Mouse (Mus musculus) layer of hippocampus, adult 9-11 months (tissue): ENCODE measurements around the gene Dus2.

Source experiments
- DNase-seq: peaks from one replicate; pipeline ENCODE4 v3.0.0; 2022

The Dus2 gene

DNA sequence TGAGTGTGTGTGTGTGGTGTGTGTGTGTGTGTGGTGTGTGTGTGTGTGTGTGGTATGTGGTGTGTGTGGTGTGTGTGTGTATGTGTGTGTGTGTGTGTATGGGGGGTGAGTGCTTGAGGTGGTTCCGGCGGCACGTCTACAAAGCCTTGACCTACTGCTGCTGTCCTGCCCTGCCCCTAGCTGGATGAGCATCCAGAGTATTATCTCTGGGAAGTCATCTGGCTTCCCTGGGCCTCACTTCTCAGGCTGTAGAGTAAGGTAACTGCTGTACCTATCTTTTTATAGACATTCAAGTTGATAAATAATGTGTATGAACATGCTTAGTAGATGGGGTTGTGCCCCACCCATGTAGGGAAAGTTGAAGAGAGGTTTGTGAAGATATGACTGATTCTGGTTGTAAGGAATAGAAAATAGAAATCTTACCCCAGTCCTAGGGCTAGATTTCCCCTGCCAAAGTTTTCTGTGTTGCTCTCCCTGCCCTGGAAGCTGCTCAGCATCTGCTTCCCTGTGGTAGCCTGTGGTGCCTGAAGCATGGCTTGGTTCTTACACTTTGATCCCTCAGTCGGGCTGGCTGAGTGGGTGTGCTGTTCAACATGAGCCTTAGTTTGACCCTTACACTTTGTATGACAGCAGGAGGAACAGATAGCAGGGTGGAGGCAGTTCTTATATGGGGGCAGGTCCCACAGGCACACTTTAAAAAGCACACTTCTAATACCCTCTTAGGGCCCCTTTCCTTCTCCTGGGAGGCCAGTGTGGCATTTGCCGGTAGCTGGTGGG, 56.9 kb downstream of the Dus2 start:
- no peak for DNase-seq

DNA sequence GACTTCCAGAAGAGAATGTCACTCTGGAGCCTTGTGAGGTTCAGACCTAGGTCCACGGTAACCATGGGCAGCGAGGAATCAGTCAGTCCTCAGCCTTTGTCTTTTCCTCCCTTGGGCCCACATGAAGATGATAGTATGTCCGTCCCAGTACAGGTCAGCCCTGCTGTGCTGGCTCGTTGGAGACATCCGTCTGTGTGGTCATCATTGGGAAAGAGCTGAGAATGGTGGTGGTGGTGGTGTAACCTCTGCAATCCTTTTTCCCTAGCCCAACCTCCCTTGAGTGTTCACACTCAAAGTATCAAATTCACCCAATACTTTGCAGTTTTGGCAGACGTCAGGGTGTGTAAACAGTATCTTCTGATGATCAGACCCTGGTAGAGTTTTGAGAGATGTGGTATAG, 58.7 kb downstream of the Dus2 start:
- no peak for DNase-seq

DNA sequence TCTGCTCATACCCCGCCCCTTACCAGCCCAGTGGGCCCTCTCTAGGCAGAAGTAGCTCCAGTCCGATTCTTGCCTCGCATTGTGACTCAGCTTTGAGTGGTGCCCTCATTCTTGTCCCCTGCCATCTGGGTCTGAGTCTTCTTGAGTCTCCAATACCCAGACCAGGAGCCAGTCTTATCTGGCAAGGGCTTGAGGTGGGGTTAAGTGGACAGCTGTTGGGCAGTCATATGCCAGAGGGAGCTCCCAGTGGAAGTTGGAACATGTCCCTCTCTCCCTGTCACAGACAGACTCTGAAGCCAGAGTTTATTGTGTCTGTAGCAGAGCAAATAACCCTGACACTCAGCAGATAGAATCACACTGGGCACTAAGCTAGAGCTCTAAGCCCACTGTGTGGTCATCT, 59.9 kb downstream of the Dus2 start:
- no peak for DNase-seq

DNA sequence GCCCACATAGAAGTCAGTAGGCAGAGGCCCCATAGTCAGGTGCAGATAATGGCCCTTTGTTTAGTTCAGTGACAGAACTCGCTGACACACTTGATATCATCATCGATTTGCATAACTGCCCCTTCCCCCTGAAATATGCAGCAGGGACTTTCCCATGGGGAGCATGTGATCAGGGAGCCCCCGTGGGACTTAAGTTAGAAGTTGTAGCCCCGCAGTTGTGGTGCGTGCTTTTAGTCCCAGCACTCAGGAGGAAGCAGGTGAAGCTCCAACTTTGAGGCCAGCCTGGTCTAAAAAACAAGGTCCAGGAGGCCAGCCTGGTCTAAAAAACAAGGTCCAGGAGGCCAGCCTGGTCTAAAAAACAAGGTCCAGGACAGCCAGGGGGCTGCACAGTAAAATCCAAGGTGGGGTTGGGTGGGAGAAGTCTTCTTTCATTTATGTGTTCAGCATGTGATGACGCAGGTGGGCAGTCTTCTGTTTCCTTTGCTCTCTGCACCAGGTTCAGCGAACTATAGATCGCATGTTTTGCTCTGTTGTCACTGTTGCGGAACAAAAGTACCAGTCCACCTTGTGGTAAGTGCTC, 61.5 kb downstream of the Dus2 start:
- DNase-seq = peak; percentile 52

DNA sequence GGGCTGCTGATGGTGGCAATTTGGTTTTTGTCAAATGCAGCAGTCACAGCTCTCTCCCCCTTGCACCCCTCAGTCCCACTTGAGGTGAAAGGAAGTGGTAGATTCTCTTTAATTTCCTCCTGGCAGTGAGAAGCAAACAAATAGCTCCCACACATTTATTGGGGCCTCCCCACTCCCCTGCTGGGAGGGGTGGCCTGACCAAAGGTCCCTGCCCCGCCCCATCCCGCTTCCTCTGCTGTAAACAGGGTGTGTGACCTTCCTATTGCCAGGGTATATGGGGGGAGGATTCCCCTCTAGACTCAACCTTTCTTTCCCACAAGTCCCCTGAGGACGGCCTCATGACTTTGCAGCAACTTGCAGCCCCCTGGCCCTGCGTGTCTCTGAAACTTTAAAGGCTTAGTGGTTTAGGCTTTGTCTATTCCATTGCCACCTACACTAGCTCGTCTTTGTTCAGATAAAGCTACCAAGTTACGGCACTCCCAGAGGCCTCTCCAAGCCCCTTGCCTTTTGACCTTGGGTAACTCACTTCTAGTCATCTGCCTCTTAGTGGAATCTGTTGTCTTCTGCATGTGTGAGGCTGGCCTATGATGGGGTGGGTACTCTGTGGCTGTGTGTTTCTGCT, 63.2 kb downstream of the Dus2 start:
- DNase-seq = no peak

DNA sequence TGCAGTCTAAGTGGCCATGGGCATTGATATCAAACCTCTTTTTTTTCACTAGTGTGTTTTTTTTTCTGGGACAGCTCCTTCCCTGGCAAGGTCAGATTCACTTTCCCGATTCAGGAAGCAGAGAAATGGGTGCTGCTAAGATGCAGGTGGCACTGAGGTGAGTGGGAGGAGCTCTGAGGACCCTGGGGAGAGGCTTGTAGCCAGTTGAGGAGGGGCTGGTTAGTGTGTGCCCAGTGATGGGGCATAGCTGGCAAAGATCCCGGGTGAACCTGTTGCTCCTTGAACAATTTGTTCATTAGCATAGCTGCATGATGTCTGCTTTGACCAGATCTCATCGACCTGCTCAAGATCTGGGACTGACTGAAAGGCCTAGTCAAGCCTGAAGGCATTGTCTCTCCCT, 63.9 kb downstream of the Dus2 start:
- DNase-seq = no peak

DNA sequence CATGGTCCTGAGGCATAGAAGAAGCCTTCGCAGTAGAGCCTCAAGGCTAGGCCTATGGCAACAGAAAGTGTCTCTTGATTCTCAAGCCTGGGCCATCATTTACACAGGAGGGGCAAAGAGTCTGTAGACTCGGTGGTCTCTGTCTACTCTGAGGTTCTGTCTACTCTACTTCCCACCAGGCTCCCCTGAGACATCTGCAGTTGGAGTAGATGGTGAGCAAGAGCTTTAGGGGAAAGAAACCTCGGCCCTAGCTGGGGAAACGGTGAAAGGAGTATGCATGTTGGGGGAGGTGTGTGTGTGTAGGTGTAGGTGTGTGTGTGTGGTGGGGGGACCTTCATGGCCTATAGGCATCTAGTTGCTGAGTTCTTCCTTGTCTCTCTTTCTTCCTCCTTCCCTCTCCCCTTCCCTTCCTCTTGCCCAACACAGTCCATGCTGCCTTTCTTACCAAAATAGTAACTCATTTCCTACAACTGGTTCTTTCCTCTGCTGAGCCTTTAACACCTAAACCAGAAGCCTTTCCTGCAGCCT, 65.4 kb downstream of the Dus2 start:
- no peak for DNase-seq

DNA sequence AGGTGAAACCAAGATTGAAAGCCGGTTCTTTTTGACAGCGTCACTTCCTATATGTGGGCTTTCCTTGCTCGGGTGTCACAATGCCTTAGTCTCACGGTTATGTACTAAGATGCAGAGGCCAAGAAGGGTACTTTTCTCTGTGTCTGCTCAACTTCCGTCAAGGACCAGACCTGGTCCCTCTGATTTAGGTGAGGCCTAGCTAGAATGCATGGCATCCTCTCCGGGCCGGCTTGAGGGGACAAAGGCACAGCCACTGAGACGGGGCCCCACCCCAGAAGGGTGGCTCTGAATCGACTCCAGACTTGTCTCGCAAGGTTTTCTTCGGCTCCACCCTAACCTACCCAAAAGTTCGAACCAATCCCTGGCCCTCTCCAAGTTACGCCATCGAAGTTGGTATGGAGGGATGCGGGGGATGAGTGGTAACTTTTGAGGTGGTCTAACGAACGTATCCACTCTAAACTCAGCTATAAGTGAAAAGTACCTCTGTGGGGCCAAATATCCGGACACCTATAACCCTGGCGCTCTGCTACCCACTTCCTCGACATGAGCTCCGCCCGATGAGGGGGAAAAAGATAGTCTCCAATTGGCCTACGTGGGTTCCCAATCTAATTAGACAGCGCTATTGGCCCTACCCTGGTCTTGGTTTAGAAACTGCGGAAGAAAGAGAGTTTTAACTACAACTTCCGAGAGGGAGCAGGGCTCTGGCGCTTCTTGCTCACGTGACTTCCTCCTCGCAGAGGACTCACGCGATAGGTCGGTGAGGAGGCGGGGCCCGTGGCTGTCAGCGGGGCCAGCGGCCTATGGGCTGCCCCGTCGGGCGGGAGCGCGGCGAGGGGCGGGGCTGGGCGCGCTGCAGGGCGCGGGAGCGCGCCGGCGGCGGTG, 67.8 kb downstream of the Dus2 start, which contains the start of gene Nfatc3:
Nfatc3 (plus strand) TSS at position 110 of the 882 bp plus-strand sequence.
- DNase-seq = peak; percentile 97

DNA sequence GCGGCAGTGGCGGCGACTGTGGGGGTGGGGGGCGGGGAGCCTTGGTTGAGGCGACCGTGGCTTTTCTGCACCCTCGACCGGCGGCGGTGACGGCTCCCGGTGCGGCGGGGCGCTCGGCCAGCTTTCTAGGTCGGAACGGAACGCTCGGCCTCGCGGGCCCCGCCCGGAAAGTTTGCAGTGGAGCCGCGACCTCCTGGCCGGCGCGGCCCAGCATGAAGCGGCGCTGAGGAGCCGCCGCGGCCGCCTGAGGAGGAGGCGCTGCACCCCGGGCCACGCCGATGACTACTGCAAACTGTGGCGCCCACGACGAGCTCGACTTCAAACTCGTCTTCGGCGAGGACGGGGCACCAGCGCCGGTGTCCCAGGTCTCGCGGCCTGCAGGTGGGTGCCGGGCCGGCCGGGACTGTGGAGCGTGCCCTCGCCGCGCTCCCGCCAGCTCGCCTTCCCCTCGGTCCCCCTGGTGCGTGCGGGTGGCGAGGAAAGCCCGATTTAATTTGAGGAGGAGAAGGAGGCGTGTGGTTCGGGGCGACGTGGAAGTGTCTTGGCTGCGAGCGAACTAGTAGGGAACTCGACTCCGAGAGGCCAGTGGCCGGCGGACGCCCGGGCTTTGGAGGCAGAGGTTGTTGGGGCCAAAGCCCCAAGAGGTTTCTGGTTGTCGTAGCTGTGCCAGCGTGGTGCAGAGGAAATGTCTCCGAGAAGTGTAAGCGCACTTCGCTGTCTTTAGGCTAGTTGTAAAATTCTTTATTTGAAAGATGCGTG, 68.7 kb downstream of the Dus2 start:
- DNase-seq = no peak

DNA sequence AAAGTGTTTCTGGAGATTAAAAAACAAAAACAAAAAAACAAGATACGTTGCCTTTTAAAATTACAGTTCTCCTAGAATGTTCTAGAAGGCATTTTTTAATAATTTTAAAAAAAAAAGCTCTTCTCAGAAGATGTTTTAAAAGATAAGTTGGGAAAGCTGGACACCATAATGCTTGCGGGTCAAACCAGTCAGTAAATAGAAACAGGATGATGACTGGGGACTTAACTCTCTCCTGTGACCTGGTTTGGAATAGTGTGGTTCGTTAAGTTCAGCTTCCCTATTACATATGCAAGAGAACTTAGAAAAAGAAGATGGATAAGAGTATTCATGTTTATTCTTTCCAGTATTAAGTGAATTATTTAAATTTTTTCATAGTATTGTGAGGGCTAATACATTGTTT, 69.4 kb downstream of the Dus2 start:
- DNase-seq = no peak

DNA sequence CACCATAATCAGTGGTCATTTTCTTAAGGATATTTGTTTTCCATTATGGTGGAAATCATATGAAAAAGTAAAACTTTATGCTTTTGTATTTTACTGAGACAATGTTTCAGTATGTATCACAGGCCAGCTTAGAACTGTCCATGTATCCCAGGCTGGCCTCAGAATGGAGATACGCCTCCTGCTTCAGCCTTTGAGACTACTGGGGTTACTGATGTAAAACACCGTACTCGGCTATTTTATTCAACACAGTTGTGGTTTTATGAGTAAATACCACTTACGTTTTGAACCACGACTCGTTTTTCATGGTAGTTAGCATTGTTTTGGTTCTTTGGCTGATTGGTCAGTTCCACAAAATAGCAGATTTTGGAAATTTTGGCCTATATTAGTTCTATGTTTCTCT, 70.5 kb downstream of the Dus2 start:
- DNase-seq = no peak

DNA sequence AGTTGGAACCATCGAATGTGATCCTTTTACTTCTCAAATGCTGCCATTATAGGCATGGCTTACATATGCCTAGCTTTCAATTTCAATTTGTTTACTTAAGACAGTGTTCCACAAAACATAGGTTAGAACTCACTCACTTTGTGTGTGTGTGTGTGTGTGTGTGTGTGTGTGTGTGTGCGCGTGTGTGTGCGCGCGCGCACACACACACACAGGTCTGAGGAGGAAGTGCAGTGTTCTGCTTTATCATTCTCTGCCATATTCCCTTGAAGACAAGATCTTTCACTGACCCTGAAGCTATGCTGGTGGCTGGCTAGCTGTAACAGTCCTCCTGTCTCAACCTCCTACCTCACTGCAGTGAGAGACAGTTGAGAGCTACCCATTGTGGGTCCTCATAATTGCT, 71.9 kb downstream of the Dus2 start:
- DNase-seq = no peak

DNA sequence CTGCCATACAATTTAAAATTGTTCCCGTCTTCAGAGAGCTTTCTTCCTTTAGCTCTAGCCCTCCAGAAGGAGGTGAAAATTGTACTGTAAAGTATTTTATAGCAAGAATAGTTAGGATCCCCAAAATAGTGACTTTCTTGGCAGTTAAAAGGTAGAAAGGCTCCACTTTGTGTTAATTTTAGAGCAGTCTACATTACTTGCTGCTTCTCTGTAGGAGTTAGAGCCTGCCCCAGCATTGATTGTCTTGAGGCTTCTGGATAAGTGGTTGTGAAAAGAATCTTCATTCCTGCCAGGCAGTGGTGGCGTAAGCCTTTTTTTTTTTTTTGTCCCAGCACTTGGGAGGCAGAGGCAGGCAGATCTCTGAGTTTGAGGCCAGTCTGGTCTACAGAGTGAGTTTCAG, 75.6 kb downstream of the Dus2 start:
- DNase-seq = no peak

DNA sequence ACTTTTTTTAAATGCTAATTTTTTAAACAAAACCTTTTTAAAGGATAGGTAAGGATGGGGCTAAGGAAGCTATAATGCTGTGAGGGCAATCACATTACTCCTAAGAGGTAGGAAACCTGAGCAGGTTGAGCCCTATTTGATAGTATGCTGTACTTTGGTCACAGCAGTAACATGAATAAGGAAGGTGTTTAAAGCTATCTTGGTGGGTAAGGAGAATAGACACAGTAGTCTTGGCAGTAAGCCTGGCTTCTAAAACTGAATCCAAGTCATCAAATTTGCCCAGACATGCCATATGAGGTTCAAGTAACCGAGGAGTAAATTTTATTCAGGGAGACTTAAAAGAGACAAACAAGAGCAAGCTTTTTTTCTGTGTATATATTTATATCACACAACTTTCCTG, 78.4 kb downstream of the Dus2 start:
- no peak for DNase-seq

DNA sequence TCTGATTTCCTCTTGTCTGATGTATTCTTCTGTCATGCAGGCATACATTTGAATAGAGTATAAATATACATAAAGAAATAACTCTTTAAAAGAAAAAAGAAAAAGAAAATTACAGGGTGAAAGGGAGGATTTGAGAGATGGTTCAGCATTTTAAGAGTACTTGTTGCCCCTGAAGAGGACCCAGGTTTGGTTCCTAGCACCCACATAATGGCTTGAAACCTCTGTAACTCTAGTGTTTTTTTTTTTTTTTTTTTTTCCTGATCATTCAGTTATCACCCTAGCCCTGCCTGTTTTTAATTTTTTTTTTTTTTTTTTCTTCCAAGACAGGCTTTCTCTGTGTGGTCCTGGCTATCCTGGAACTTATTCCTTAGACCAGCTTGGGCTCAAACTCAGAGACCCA, 81.0 kb downstream of the Dus2 start:
- no peak for DNase-seq

DNA sequence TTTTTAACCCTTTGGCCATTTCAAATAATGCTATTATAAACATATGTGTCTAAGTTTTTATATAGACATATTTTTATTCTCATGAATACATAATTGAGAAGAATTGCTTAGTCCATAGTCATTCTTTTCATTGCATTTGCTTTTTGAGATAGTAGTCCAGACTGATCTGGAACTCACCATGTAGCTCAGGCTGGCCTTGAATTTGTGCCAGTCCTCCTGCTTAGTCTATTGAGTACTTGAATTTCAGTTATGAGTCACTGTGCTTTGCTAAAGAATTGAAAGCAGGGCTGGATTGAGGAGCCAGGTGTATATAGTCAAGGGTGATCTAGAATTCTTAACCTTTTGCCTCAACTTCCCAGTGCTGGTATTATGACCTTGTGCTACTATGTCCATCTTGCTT, 83.1 kb downstream of the Dus2 start:
- DNase-seq = no peak

DNA sequence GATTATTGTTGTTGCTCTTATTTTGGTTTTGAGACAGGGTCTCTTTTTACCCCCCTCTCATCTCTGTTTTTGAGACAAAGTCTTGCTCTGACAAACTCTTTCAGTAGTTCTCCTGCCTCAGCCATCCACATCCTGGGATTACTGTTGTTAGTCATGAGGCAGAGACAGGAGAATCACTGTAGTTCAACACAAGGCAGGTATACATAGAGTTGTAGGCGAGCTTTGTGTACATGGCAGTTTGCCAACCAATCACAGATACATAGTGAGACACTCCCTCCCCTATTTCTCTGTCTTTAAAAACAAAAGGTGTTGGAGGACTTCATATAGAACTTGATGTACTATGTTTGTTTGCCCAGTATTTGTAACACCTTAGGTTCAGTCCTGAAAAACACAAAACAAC, 83.5 kb downstream of the Dus2 start:
- no peak for DNase-seq

DNA sequence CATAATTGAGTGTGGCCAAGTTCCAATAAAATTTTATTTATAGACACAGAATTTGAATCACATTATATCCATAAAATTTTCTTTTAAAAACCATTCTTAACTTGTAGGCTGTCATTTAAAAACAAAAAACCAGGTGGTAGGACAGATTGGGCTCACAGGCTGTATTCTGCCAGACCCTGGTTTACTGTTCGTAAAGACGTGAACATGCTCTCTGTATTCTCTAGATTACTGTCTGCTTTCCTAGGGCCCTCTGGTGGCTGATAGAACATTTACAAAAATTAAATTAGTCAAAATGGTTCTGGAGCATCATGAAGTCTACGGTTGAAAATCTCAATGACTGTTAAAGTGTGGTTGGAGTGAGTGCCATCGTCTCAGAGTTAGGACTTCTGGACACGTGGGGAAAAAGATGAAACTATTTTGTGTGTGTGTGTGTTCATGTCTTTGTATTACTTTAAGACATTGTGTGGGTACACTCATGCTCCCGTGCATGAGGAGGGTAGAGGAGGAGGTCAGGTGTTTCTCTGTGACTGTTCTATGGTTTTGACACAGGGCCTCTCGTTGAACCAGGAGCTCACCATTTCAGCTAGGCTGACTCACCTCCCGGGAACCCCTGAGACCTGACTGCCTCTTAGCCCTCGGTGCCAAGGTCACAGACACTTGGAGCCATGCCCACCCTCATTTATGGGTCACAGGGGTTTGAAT, 84.2 kb downstream of the Dus2 start:
- DNase-seq = peak; percentile 82

DNA sequence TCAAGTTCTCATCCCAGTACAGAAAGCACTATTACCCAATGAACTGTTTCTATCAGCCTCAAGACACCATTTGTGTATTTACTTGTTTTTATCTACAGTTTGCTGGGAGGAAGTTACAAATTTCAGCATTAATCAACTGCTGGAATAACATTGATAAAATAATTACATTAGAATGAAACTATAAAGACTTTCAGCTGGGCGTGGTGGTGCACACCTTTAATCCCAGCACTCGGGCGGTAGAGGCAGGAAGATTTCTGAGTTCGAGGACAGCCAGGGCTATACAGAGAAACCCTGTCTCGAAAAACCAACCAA, 84.7 kb downstream of the Dus2 start:
- no peak for DNase-seq

DNA sequence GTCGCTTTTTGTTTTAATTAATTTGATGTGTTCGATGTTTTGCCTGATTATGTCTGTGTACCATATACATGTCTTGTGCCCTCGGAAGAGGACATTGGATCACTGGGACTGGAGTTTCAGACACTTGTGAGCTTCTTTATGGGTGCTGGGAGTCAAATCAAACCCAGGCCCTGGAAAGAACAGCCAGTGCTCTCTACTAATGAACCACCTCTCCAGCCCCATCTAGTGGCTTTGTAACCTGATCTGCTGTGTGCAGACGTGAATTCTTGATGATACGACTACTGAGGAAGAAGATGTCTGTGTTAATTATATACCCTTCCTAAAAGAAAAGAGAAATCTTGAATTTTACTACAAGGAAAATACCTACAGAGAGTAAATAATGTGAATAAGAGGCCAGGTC, 85.5 kb downstream of the Dus2 start:
- DNase-seq = no peak

DNA sequence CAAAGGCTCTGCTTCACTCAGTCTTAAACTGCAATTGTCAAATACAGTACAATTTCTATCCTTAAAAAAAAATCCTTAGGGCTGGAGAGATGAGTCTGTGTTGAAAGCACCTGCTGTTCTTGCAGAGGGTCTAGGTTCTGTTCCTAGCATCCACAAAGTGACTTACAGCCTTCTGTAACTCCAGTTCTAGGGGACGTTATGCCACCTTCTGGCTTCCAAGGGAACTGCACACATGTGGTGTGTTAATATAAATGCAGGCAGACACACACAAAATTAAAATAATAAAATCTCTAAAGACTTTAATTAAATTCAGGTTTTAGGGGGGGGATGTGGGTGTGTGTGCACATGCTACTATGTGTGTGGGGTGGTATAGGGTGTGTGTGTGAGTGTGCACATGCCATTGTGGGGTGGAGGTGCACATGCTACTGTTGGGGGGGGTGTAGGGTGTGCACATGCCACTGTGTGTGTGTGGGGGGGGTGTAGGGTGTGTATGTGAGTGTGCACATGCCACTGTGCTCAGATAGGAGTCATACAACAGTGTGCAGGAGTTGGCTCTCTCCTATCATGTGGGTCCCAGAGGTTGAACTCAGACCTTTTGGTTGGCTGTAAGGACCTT, 86.4 kb downstream of the Dus2 start:
- DNase-seq = no peak

DNA sequence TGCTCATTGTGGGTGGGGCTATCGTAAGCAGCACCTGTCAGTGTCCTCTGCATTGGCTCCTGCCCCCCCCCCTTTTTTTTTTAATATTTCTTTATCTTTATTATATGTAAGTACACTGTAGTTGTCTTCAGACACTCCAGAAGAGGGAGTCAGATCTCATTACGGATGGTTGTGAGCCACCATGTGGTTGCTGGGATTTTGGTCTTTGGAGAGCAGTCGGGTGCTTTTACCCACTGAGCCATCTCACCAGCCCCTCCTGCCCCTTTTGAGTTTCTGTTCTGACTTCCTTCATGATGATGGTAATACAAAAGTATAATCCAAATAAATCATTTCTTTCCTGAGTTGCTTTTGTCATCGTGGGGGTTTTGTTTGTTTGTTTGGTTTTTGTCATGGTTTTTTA, 111.2 kb downstream of the Dus2 start:
- DNase-seq = no peak
